Mouse (Mus musculus): ENCODE measurements around the gene Olfr535. TPM values are rescaled to one million over a fixed set of nuclear protein-coding genes. Genes with fewer than 3 reads are reported as not detected.

The Olfr535 gene
- not detected in 2 replicates for polyA plus RNA-seq (2015; fragmentation: Nextera tagmentation; extraction: Ambion mirVana)

DNA sequence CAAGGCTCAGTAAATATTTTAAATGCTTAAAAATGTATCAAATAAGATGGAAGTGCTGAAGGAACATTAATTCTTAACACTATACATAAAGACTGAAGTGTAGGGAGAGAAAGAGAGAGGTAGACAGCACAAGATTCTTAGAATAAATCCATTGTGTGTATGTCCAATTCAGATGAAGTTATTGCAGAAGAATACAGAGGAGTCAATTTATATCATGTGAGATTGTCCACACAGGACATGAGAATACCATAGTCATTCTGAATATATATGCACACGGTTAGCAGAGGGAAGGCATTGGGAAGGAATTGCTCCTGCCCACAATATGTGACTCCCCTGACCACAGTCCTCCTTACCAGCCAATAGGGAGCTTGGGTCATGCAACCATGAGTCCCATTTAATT lies at the start of gene Olfr535:
Olfr535 (plus strand) TSS at position 301 of the 400 bp plus-strand sequence.

DNA sequence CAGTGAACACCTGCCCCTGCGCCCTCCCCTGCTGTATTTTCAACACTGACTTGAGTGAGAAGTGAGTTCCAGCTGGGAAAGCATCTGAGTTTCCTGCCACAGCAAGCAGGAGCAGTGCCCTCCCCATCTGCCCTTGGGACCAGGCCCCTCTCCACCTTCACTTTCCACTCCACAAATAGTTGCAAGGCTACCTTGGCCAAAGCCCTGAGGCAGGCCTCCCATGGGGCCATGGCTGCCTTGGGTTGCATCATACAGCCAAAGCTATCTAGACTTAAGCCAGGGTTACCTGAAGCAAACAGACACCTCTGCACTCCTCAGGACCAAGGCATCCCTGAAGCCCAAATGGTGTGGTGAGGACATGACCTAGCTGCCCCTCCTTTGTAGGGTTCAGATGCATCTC lies 20.9 kb upstream of the Olfr535 start, which contains the start of gene Olfr533:
Olfr533 (plus strand) TSS at position 301 of the 400 bp plus-strand sequence.

GRCm38 (mm10) chr7:140507346-140508021 lies 23.5 kb downstream of the Olfr535 start, which contains the start of gene Olfr536:
TSS of gene Olfr536 (minus strand) at chr7:140507396.

Other genes starting within 250 kb of the Olfr535 start
- not detected in 2 replicates for gene 5830411N06Rik, start 236.9 kb upstream of the Olfr535 start, polyA plus RNA-seq (2015; fragmentation: Nextera tagmentation; extraction: Ambion mirVana)
- not detected in 2 replicates for gene Olfr525, start 163.4 kb upstream of the Olfr535 start, polyA plus RNA-seq (2015; fragmentation: Nextera tagmentation; extraction: Ambion mirVana)
- gene Olfr527, start 150.2 kb upstream of the Olfr535 start, polyA plus RNA-seq (2015; fragmentation: Nextera tagmentation; extraction: Ambion mirVana), result not detected in 2 replicates
- not detected in 2 replicates for gene Olfr60, start 122.5 kb upstream of the Olfr535 start, polyA plus RNA-seq (2015; fragmentation: Nextera tagmentation; extraction: Ambion mirVana)
- not detected in 2 replicates for gene Olfr530, start 107.9 kb upstream of the Olfr535 start, polyA plus RNA-seq (2015; fragmentation: Nextera tagmentation; extraction: Ambion mirVana)
- gene Olfr531, start 81.3 kb upstream of the Olfr535 start, polyA plus RNA-seq (2015; fragmentation: Nextera tagmentation; extraction: Ambion mirVana), result not detected in 2 replicates
- not detected in 2 replicates for gene Olfr532, start 62.6 kb upstream of the Olfr535 start, polyA plus RNA-seq (2015; fragmentation: Nextera tagmentation; extraction: Ambion mirVana)
- gene Olfr533, start 20.8 kb upstream of the Olfr535 start, polyA plus RNA-seq (2015; fragmentation: Nextera tagmentation; extraction: Ambion mirVana), result not detected in 2 replicates
- gene Olfr536, start 23.2 kb downstream of the Olfr535 start, polyA plus RNA-seq (2015; fragmentation: Nextera tagmentation; extraction: Ambion mirVana), result not detected in 2 replicates
- not detected in 2 replicates for gene Olfr538, start 83.7 kb downstream of the Olfr535 start, polyA plus RNA-seq (2015; fragmentation: Nextera tagmentation; extraction: Ambion mirVana)
- gene Olfr46, start 117.1 kb downstream of the Olfr535 start, polyA plus RNA-seq (2015; fragmentation: Nextera tagmentation; extraction: Ambion mirVana), result not detected in 2 replicates
- not detected in 2 replicates for gene Olfr61, start 144.8 kb downstream of the Olfr535 start, polyA plus RNA-seq (2015; fragmentation: Nextera tagmentation; extraction: Ambion mirVana)
- gene Olfr53, start 162.2 kb downstream of the Olfr535 start, polyA plus RNA-seq (2015; fragmentation: Nextera tagmentation; extraction: Ambion mirVana), result not detected in 2 replicates
- gene Olfr539, start 175.7 kb downstream of the Olfr535 start, polyA plus RNA-seq (2015; fragmentation: Nextera tagmentation; extraction: Ambion mirVana), result not detected in 2 replicates
- not detected in 2 replicates for gene Olfr45, start 197.7 kb downstream of the Olfr535 start, polyA plus RNA-seq (2015; fragmentation: Nextera tagmentation; extraction: Ambion mirVana)
- gene Olfr541, start 213.1 kb downstream of the Olfr535 start, polyA plus RNA-seq (2015; fragmentation: Nextera tagmentation; extraction: Ambion mirVana), result not detected in 2 replicates

Data from urinary bladder, postnatal 0 days (tissue).